Mouse (Mus musculus): Measurements from ENCODE around the gene Lca5.

Lca5 gene

DNA sequence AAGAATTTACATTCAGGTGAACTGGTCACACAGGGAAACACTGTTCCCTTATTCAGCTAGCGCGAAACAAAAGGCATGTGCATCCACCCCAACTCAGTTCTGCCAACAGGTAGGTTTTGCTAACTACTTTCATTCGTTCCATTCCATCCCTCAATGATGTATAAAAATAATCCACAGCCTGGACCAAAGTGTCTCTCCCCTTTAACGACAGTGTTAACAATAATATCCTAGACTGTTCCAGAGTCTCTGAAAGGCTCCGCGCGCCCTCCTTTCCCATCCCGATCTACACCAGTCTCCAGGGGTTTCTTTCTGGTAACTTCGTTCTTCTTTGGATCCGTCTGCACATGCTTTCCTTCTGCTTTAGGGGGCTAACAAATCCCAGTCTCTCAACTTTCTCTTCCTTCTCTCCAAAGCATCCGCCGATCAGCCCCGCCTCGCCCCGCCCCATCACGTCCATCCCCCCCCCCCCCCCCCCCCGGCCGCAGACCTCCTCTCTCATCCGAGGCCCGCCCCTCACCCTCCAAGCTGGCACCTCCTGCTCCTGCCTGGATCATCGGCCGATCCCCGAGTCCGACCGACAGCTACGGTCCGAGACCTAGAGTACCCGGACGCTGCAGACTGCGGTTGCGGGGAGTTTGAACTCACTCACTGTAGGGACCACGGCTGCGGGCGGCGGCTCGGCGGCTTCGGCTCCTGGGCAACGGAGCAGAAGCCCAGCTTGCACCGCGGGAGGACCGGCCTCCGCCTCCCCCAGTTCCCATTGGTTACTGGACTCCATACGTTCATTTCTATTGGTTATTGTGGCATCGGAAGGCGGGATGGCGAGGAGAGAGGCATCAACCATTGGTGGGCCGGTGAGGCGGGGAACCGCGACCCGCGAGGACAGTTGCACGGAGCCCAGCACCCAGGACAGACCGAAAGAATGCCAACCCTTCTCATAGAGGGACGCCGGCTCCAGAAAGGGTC is at the start of gene Lca5:
TSS of gene Lca5 (minus strand) at position 736 of the 966 bp plus-strand sequence.
- peak; percentile 97 for DNase-seq (ENCODE audit: low read depth, low spot score)

- DNase-seq (ENCODE audit: low read depth, low spot score) = peak; percentile 10
Observed at GRCm38 (mm10) chr9:83488491-83489210, 47.7 kb upstream of the Lca5 start.

DNA sequence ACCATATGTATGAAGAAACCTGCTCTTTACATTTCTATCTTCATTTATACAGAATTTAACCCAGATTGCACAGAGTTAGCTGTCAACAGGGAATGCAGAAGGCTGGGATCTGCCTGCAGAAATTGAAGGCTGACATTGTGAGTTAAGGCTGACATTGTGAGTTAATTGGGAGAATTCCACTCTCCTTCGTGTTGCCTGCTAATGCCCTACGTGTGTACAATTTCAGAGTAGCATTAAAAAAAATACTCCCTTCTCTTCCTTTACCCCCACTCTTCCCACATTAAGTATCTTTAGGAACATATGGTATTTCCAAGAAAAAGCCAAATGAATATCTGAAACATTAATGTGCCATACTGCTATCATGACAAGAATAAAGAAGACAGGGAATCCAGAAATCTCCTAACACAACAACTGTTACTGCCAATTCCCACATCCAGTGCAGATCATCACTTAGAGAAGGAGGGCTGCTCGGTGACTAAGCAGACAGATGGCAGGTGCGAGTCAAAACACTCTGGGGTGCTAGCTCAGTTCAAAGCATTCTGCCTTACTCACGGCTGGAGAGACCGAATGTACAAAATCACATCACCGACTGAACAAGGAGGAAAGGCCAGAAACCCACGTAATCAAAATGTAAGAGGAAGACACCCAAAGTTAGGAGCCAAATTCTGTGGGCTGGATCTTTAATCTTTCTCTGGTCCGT is 47.0 kb upstream of the Lca5 start:
- DNase-seq (ENCODE audit: low read depth, low spot score) = no peak

DNA sequence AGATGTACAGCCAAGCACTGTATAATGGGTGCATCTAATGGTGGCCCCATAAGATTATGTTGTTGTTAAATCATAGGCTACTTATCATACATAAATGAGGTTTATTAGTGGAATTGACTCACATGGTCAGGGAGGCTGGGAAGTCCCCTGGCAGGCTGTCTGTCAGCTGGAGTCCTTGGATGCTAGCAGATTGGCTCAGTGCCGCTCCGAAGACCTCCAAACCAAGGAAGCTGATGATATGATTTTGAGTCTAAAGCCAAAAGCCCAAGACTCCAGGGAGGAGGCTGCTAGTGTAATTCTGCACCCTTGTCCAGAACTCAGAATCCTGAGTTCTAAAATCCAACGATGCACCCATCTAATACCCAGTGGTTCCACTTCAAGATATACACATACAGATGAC is 45.0 kb upstream of the Lca5 start:
- DNase-seq (ENCODE audit: low read depth, low spot score) = no peak

DNA sequence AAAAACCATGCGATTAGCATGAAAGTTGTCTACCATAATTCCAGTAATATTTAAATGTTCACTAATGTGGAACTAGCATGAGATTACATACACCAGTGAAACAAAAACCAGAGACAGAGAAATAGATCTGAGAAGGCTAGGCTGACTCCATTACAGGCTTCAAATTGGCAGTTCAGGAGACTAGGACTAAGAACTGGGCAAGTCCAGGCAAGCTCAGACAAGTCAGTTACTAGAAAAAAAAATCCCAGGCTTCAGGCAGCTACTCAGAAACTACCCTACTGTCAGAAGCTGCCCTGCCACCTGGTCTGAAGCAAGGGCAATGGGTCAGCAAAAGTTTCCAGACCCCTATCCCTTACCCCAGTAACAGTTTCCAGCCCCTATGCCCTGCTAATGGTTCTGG is 44.4 kb upstream of the Lca5 start:
- DNase-seq (ENCODE audit: low read depth, low spot score) = no peak

DNA sequence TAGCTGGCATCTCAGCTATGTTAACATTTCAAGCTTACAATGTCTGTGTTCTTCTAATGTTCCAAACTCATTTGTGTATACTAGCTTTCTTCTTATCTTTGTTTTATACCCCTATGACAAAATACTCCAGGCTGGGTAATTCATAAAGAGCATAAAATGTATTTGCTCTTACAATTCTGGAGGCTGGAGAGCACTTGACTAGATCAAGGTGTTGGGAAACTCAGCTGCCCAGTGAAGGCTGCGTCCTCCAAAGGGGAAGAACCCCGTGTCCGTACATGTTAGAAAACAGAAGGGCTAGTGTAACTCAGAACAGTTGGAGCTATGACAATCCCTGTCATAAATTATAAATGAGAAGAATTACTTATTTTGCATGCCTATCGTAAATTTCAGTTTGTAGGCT is 42.5 kb upstream of the Lca5 start:
- DNase-seq (ENCODE audit: low read depth, low spot score) = no peak

DNA sequence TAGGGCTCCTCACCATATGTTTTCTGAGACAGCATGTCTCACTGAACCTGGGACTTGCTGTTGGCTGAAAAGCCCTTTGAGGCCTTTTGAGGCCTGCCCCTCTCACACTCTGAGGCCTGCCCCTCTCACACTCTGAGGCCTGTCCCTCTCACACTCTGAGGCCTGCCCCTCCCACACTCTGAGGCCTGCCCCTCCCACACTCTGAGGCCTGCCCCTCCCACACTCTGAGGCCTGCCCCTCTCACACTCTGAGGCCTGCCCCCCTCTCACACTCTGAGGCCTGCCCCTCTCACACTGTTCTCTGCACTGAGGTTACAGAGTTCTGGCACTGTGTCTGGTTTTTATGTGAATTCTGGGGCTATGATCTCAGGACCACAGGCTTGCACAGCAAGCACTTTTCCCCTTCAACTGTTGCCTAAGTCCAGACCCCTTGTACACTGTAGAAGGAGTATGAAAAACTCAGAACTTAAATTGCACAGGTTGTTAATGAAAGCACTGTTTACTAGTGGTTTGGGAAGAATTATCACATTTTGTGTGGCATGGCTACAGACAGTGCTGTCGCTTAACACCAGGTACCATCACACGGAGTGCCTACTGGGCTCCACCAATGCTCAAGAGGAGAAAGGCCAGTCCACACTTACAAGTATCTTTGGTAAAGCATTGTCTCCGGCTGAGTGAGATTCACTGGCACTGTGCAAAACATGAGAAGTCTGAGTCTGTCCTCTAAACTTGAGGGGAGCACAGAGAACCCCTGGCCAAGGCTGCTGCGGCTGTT is 41.4 kb upstream of the Lca5 start:
- DNase-seq (ENCODE audit: low read depth, low spot score) = peak; percentile 50

DNA sequence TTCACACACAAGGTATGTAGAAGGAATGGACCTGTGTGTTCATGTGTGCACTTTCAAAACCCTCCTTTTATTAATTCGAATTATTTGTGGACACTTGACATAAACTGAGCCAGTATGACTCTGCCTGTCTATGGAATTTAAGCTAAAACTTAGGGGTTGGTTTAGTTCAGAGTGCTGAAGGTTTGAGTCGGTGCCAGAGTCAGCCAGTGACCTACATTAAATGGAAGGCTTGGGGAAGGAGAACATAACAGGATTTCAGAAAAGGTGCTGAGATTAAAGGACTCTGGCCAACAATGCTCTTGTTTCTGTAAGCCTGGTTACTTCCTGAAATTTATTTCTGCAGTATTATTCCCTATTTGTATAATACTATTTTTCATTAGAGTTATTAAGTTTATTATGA is 28.9 kb upstream of the Lca5 start:
- DNase-seq (ENCODE audit: low read depth, low spot score) = no peak

DNA sequence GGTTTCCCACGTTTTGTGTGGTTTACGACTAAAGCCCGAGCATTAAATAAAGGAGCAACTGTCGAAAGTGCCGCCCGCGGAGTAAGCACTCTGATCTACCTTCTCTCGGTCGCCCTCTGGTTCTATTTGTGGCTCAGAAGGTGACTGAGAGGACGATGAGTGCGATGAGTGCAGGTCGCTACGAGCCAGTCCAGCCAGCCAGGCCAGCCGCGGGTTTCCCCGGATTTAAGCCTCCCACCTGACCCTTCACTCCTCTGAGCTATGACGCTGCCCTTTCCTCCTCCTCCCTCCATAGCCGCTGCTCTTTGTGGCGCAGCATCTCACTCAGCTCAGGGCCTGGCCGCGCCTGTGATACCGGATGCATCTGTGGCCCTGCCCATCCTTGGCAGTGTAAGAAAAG is 6.8 kb upstream of the Lca5 start:
- peak; percentile 61 for DNase-seq (ENCODE audit: low read depth, low spot score)

- no peak for DNase-seq (ENCODE audit: low read depth, low spot score)
Observed at GRCm38 (mm10) chr9:83447176-83447575, 6.2 kb upstream of the Lca5 start.

DNA sequence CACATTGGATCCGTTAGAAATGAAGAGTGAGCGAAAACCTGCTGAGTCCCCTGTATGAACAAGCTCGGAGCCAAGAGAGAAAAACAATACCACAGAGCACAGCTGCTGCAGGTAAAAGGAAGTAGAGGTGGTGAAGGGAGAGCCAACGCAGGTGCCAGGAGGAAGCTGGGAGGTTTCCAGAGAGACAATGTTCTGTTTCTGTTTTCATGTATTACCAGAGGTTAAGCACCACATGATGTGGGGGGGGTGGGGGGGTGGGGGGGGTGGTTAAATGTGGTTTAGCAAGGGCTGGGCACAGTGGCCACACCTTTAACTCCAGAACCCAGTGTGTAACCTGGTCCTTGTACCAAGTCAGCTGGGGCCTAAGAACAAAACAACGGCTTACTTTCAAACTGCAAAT is 3.3 kb downstream of the Lca5 start:
- no peak for DNase-seq (ENCODE audit: low read depth, low spot score)

- DNase-seq (ENCODE audit: low read depth, low spot score) = no peak
Observed at GRCm38 (mm10) chr9:83434489-83434888, 6.4 kb downstream of the Lca5 start.

DNA sequence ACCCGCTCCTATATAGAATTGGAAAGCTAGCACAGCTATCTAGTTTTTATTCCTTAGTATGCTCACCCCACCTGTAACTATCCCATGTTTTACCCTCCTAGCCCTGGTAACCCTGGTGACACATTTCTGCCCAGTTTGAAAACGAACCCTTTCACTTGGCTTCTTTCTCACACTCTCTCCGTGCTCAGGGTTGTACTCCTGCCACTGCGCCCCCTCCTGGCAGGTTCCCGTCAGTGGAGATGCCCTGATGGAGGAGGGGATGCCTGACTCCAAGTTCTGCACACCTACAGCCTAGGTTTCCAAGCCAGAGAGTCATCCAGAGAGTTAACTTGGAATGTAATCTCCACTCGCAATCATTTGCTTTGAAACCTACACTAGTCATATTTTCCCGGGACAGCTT is 7.3 kb downstream of the Lca5 start:
- DNase-seq (ENCODE audit: low read depth, low spot score) = peak; percentile 77

GRCm38 (mm10) chr9:83427926-83428325 is 13.0 kb downstream of the Lca5 start:
- DNase-seq (ENCODE audit: low read depth, low spot score) = no peak

- no peak for DNase-seq (ENCODE audit: low read depth, low spot score)
Observed at GRCm38 (mm10) chr9:83418965-83419364, 22.0 kb downstream of the Lca5 start.

- peak; percentile 45 for DNase-seq (ENCODE audit: low read depth, low spot score)
Observed at GRCm38 (mm10) chr9:83413046-83413445, 27.9 kb downstream of the Lca5 start.

DNA sequence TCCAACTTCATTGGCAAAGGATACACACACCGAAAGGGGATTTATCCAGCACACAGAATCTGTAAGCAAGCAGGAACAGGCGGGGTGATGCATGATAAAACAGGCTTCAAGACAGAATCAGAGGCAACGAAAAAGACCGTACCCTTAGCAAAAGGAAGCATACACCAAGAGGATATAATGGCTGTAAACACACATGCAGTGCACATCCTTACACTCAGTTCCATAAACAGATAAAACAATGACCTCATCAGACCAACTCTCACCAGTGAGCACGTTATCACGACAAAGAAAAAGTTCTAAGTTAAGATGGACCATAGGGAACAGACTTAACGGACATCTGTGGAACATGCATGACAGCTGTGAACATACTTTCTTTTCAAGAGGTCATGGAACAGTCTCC is 35.8 kb downstream of the Lca5 start:
- DNase-seq (ENCODE audit: low read depth, low spot score) = no peak

DNA sequence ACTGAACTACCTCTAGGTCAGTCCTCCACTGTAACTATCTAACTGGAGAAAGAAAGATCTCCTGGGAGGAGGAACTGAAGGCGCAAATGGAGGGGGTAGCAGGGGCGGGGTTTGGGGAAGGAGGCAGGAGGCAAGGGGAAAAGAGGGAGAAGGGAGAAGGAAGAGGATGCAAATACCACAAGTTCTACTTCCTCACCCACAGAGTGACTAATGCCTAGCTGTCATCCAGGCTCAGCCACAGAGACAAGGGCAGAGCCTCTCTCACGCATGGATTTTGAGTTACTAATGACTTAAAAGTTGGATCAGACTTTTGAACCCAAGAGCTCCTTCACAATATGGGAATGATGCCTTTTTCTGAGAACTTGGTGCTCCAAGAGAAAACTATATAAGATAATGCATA is 40.1 kb downstream of the Lca5 start:
- no peak for DNase-seq (ENCODE audit: low read depth, low spot score)

DNA sequence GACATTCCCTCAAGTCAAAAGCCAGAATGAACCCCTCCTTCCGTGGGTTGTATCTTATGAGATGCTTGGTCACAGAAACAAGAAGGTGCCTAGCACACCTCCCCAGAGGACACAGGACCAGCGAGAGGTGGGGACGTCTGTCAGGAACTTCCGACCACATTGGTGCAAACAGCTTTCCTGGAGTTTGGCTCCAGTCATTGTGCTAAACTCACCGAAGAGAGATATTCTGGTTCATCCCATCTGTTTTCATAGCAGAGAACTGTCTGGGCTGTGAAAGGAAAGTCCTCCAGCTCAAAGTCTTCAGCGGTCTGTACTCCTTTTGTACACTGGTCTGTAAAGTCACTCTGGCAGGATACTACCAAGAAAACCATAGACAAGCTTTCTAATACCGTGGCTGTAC is 41.5 kb downstream of the Lca5 start:
- no peak for DNase-seq (ENCODE audit: low read depth, low spot score)

- DNase-seq (ENCODE audit: low read depth, low spot score) = no peak
Observed at GRCm38 (mm10) chr9:83398260-83398659, 42.7 kb downstream of the Lca5 start.

DNA sequence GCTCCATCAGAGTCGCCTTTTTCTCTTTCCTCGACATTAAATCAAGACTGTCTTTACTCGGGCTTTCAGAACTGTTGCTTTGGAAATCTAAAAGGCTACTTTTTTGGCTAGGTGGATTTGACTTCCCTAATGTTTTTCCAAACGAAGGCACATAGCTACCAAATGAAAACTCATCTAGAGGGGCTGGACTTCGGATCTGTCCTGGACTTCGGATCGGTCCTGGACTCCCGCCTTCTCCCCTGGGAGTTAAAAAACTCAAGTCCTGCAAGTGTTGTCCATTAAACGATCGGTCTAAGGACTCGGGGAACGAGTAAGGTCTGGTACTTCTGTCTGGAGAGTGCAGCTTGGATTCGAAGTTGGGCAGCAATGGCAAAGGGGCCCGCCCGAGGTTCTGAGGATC is 45.5 kb downstream of the Lca5 start:
- no peak for DNase-seq (ENCODE audit: low read depth, low spot score)
